Mouse (Mus musculus) hindbrain, embryonic 12.5 days (tissue): Measurements from ENCODE around the gene Plekhm1. TPM values are rescaled to one million over a fixed set of nuclear protein-coding genes. Genes with fewer than 3 reads are reported as not detected.
"Not testable (repeated sequence)": the region's sequence is repeated elsewhere in the genome, so short reads cannot be mapped to it uniquely, and the experiment has no call there.

ENCODE experiments used
- ATAC-seq: fragments of 200-750 bp; cut with Nextera tagmentation; 2 replicates; pipeline ENCODE4 v1.8.0; 2017; ENCODE audit warnings: moderate TSS enrichment; ENCODE audit not compliant: low FRiP score
- H3K27ac ChIP-seq: fragments of 300-500 bp; sonication (generic); 2 replicates; pipeline ENCODE4 v1.5.1; 2016; ENCODE audit warnings: mild to moderate bottlenecking
- H3K27me3 ChIP-seq: fragments of 300-500 bp; sonication (generic); 2 replicates; pipeline ENCODE4 v1.6.1; 2016; ENCODE audit warnings: mild to moderate bottlenecking
- H3K36me3 ChIP-seq: fragments of 300-500 bp; sonication (generic); 2 replicates; pipeline ENCODE4 v1.6.1; 2016; ENCODE audit warnings: mild to moderate bottlenecking
- H3K4me1 ChIP-seq: fragments of 300-500 bp; sonication (generic); 2 replicates; pipeline ENCODE4 v1.6.1; 2016
- H3K4me2 ChIP-seq: fragments of 300-500 bp; sonication (generic); replicated peaks from 2 replicates; pipeline ENCODE4 v1.6.1; 2016; ENCODE audit warnings: mild to moderate bottlenecking
- H3K4me3 ChIP-seq: fragments of 300-500 bp; sonication (generic); 2 replicates; pipeline ENCODE4 v1.5.1; 2016; ENCODE audit warnings: mild to moderate bottlenecking
- H3K9ac ChIP-seq: fragments of 300-500 bp; sonication (generic); 2 replicates; pipeline ENCODE4 v1.6.1; 2016; ENCODE audit warnings: mild to moderate bottlenecking, moderate library complexity
- H3K9me3 ChIP-seq: fragments of 300-500 bp; sonication (generic); replicated peaks from 2 replicates; pipeline ENCODE4 v1.6.1; 2016; ENCODE audit warnings: mild to moderate bottlenecking
- WGBS: fragments of 180-500 bp; shearing (Covaris S2); methylation state at CpG from one replicate; pipeline ENCODE4 v1.1.7; 2016; 5-methylcytosine and 5-hydroxymethylcytosine counted together
- polyA plus RNA-seq: library from polyadenylated mRNA; unstranded; fragments of >200 nt; fragmentation: Nextera tagmentation; extraction: Ambion mirVana; gene quantifications from 2 replicates; pipeline ENCODE4 v1.2.1, GENCODE M21; 2016

Gene Plekhm1
- polyA plus RNA-seq, 1 experiment from 2014 or later, result 11.5 TPM

GRCm38 (mm10) chr11:103407136-103407535 is 5.4 kb downstream of the Plekhm1 start:
- not testable (repeated sequence) for H3K4me3 ChIP-seq, H3K27ac ChIP-seq, H3K9ac ChIP-seq, ATAC-seq, H3K4me2 ChIP-seq, H3K27me3 ChIP-seq, H3K9me3 ChIP-seq
- 64% methylated on average over 5 of the region's 5 CpGs for WGBS
- H3K36me3 ChIP-seq, result 0 out of 2 replicates have a peak, but pooled peaks cover 11% of the 10 kb centered on the region
- peaks cover 15% of the 10 kb centered on the region for H3K4me1 ChIP-seq

GRCm38 (mm10) chr11:103406551-103406950 is 5.9 kb downstream of the Plekhm1 start:
- peaks cover 10% of the 10 kb centered on the region for H3K4me1 ChIP-seq
- H3K27ac ChIP-seq, result no peak overlapping the region
- no peak overlapping the region for H3K9ac ChIP-seq
- no peak overlapping the region for H3K4me3 ChIP-seq
- no peaks in the 10 kb centered on the region for H3K9me3 ChIP-seq
- ATAC-seq, result no peak
- WGBS, result 77% methylated on average over 7 of the region's 7 CpGs
- no peak overlapping the region for H3K4me2 ChIP-seq
- H3K27me3 ChIP-seq, result no peaks in the 10 kb centered on the region
- peaks cover 15% of the 10 kb centered on the region for H3K36me3 ChIP-seq

GRCm38 (mm10) chr11:103405814-103406213 is 6.7 kb downstream of the Plekhm1 start:
- Histone ChIP-seq H3K27me3 (no peaks in the 10 kb centered on the region), H3K4me2 (no peak overlapping the region), H3K9me3 (no peaks in the 10 kb centered on the region), H3K36me3 (peaks cover 18% of the 10 kb centered on the region), H3K4me1 (peaks cover 5% of the 10 kb centered on the region; the same call in 1 of the 2 replicates), H3K9ac (no peak overlapping the region), H3K27ac (no peak overlapping the region), H3K4me3 (no peak overlapping the region)
- 88% methylated on average over 1 of the region's 1 CpGs for WGBS
- ATAC-seq, result no peak

- ATAC-seq, result no peak
- H3K9ac ChIP-seq, result no peak overlapping the region
- H3K9me3 ChIP-seq, result no peaks in the 10 kb centered on the region
- no peak overlapping the region for H3K4me3 ChIP-seq
- H3K4me2 ChIP-seq, result no peak overlapping the region
- no peaks in the 10 kb centered on the region for H3K27me3 ChIP-seq
- no peak overlapping the region for H3K27ac ChIP-seq
- peaks cover 21% of the 10 kb centered on the region for H3K36me3 ChIP-seq
- H3K4me1 ChIP-seq, result 0 out of 2 replicates have a peak, but pooled peaks cover 5% of the 10 kb centered on the region
These were observed 7.9 kb downstream of the Plekhm1 start for GRCm38 (mm10) chr11:103404618-103405017.

GRCm38 (mm10) chr11:103403776-103404175 is 8.7 kb downstream of the Plekhm1 start:
- no peak overlapping the region for H3K27ac ChIP-seq
- no peaks in the 10 kb centered on the region for H3K9me3 ChIP-seq
- no peak overlapping the region for H3K4me2 ChIP-seq
- peaks cover 21% of the 10 kb centered on the region for H3K36me3 ChIP-seq
- H3K27me3 ChIP-seq, result no peaks in the 10 kb centered on the region
- 49% methylated on average over 4 of the region's 4 CpGs for WGBS
- H3K4me1 ChIP-seq, result 0 out of 2 replicates have a peak, but pooled peaks cover 5% of the 10 kb centered on the region
- no peak overlapping the region for H3K9ac ChIP-seq
- ATAC-seq, result no peak
- H3K4me3 ChIP-seq, result no peak overlapping the region

- Histone ChIP-seq H3K27ac (no peak overlapping the region), H3K36me3 (peaks cover 21% of the 10 kb centered on the region), H3K4me1 (0 out of 2 replicates have a peak, but pooled peaks cover 4% of the 10 kb centered on the region), H3K4me3 (no peak overlapping the region), H3K9ac (no peak overlapping the region), H3K4me2 (no peak overlapping the region), H3K9me3 (no peaks in the 10 kb centered on the region), H3K27me3 (no peaks in the 10 kb centered on the region)
- ATAC-seq, result no peak
- WGBS, result 88% methylated on average over 5 of the region's 5 CpGs
These were observed 9.7 kb downstream of the Plekhm1 start for GRCm38 (mm10) chr11:103402738-103403137.

GRCm38 (mm10) chr11:103402198-103402597 is 10.3 kb downstream of the Plekhm1 start:
- H3K9me3 ChIP-seq, result no peaks in the 10 kb centered on the region
- 63% methylated on average over 2 of the region's 2 CpGs for WGBS
- peaks cover 21% of the 10 kb centered on the region for H3K36me3 ChIP-seq
- H3K4me3 ChIP-seq, result no peak overlapping the region
- H3K27ac ChIP-seq, result no peak overlapping the region
- ATAC-seq, result no peak
- H3K4me1 ChIP-seq, result no peaks in the 10 kb centered on the region
- H3K27me3 ChIP-seq, result no peaks in the 10 kb centered on the region
- H3K9ac ChIP-seq, result no peak overlapping the region
- no peak overlapping the region for H3K4me2 ChIP-seq

- H3K9me3 ChIP-seq, result no peaks in the 10 kb centered on the region
- H3K27ac ChIP-seq, result no peak overlapping the region
- no peak for ATAC-seq
- no peaks in the 10 kb centered on the region for H3K4me1 ChIP-seq
- H3K27me3 ChIP-seq, result no peaks in the 10 kb centered on the region
- peaks cover 39% of the 10 kb centered on the region for H3K36me3 ChIP-seq
- no peak overlapping the region for H3K9ac ChIP-seq
- H3K4me3 ChIP-seq, result no peak overlapping the region
- no peak overlapping the region for H3K4me2 ChIP-seq
- WGBS, result 92% methylated on average over 4 of the region's 4 CpGs
These were observed 12.5 kb downstream of the Plekhm1 start for GRCm38 (mm10) chr11:103399986-103400385.

- H3K36me3 ChIP-seq, result peaks cover 49% of the 10 kb centered on the region
These were observed 13.4 kb downstream of the Plekhm1 start for GRCm38 (mm10) chr11:103399050-103399449.

GRCm38 (mm10) chr11:103396682-103397081 is 15.8 kb downstream of the Plekhm1 start:
- Histone ChIP-seq H3K27me3 (no peaks in the 10 kb centered on the region), H3K9ac (no peak overlapping the region), H3K4me2 (no peak overlapping the region), H3K4me1 (no peaks in the 10 kb centered on the region), H3K9me3 (no peaks in the 10 kb centered on the region), H3K27ac (no peak overlapping the region), H3K36me3 (peaks cover 51% of the 10 kb centered on the region), H3K4me3 (no peak overlapping the region)
- 93% methylated on average over 4 of the region's 4 CpGs for WGBS
- ATAC-seq, result no peak

More at GRCm38 (mm10) chr11:103399050-103399449, 13.4 kb downstream of the Plekhm1 start:
- no peak overlapping the region for H3K4me3 ChIP-seq
- WGBS, result 91% methylated on average over 3 of the region's 3 CpGs
- no peak overlapping the region for H3K27ac ChIP-seq
- no peaks in the 10 kb centered on the region for H3K27me3 ChIP-seq
- ATAC-seq, result no peak
- H3K9ac ChIP-seq, result no peak overlapping the region
- H3K4me2 ChIP-seq, result no peak overlapping the region
- no peaks in the 10 kb centered on the region for H3K4me1 ChIP-seq
- no peaks in the 10 kb centered on the region for H3K9me3 ChIP-seq

GRCm38 (mm10) chr11:103396236-103396635 is 16.3 kb downstream of the Plekhm1 start:
- H3K36me3 ChIP-seq, result peaks cover 47% of the 10 kb centered on the region
- no peak for ATAC-seq
- WGBS, result 98% methylated on average over 4 of the region's 4 CpGs

GRCm38 (mm10) chr11:103394604-103395003 is 17.9 kb downstream of the Plekhm1 start:
- Histone ChIP-seq H3K27me3 (no peaks in the 10 kb centered on the region), H3K4me1 (no peaks in the 10 kb centered on the region), H3K4me3 (no peak overlapping the region), H3K27ac (no peak overlapping the region), H3K36me3 (peaks cover 49% of the 10 kb centered on the region), H3K9ac (no peak overlapping the region), H3K4me2 (no peak overlapping the region), H3K9me3 (no peaks in the 10 kb centered on the region)
- no peak for ATAC-seq
- WGBS, result 90% methylated on average over 7 of the region's 7 CpGs

More at GRCm38 (mm10) chr11:103396236-103396635, 16.3 kb downstream of the Plekhm1 start:
- Histone ChIP-seq H3K9me3 (no peaks in the 10 kb centered on the region), H3K9ac (no peak overlapping the region), H3K4me2 (no peak overlapping the region), H3K27me3 (no peaks in the 10 kb centered on the region), H3K4me1 (no peaks in the 10 kb centered on the region), H3K4me3 (no peak overlapping the region), H3K27ac (no peak overlapping the region)

- ATAC-seq, result no peak
- Histone ChIP-seq H3K4me2 (no peak overlapping the region), H3K27ac (no peak overlapping the region), H3K4me3 (no peak overlapping the region), H3K9ac (no peak overlapping the region), H3K27me3 (no peaks in the 10 kb centered on the region), H3K9me3 (no peaks in the 10 kb centered on the region), H3K4me1 (no peaks in the 10 kb centered on the region), H3K36me3 (peaks cover 54% of the 10 kb centered on the region)
- 90% methylated on average over 7 of the region's 7 CpGs for WGBS
These were observed 18.5 kb downstream of the Plekhm1 start for GRCm38 (mm10) chr11:103394025-103394424.
